Mouse (Mus musculus): ENCODE data around the gene Rgl1.

Gene Rgl1

GRCm38 (mm10) chr1:152589331-152589935 lies 176.7 kb downstream of the Rgl1 start:
- DNase-seq (ENCODE audit: low read depth, low spot score), result peak; percentile 68

- DNase-seq (ENCODE audit: low read depth, low spot score), result no peak
These were observed 178.7 kb downstream of the Rgl1 start for GRCm38 (mm10) chr1:152587431-152587830.

GRCm38 (mm10) chr1:152585385-152585984 lies 180.7 kb downstream of the Rgl1 start:
- DNase-seq (ENCODE audit: low read depth, low spot score), result no peak

- DNase-seq (ENCODE audit: low read depth, low spot score), result no peak
These were observed 181.2 kb downstream of the Rgl1 start for GRCm38 (mm10) chr1:152584933-152585332.

GRCm38 (mm10) chr1:152581127-152581905 lies 184.8 kb downstream of the Rgl1 start:
- DNase-seq (ENCODE audit: low read depth, low spot score), result no peak

- DNase-seq (ENCODE audit: low read depth, low spot score), result no peak
These were observed 187.2 kb downstream of the Rgl1 start for GRCm38 (mm10) chr1:152578944-152579343.

- no peak for DNase-seq (ENCODE audit: low read depth, low spot score)
These were observed 187.9 kb downstream of the Rgl1 start for GRCm38 (mm10) chr1:152578108-152578721.

- DNase-seq (ENCODE audit: low read depth, low spot score), result no peak
These were observed 189.5 kb downstream of the Rgl1 start for GRCm38 (mm10) chr1:152576614-152577144.

GRCm38 (mm10) chr1:152575096-152575495 lies 191.1 kb downstream of the Rgl1 start:
- no peak for DNase-seq (ENCODE audit: low read depth, low spot score)

- DNase-seq (ENCODE audit: low read depth, low spot score), result no peak
These were observed 192.6 kb downstream of the Rgl1 start for GRCm38 (mm10) chr1:152573470-152574059.

- no peak for DNase-seq (ENCODE audit: low read depth, low spot score)
These were observed 193.2 kb downstream of the Rgl1 start for GRCm38 (mm10) chr1:152572755-152573469.

- no peak for DNase-seq (ENCODE audit: low read depth, low spot score)
These were observed 194.8 kb downstream of the Rgl1 start for GRCm38 (mm10) chr1:152571340-152571739.

- no peak for DNase-seq (ENCODE audit: low read depth, low spot score)
These were observed 195.5 kb downstream of the Rgl1 start for GRCm38 (mm10) chr1:152570681-152571080.

- DNase-seq (ENCODE audit: low read depth, low spot score), result no peak
These were observed 202.9 kb downstream of the Rgl1 start for GRCm38 (mm10) chr1:152563282-152563681.

- DNase-seq (ENCODE audit: low read depth, low spot score), result no peak
These were observed 203.3 kb downstream of the Rgl1 start for GRCm38 (mm10) chr1:152562877-152563276.

GRCm38 (mm10) chr1:152560477-152560876 lies 205.7 kb downstream of the Rgl1 start:
- no peak for DNase-seq (ENCODE audit: low read depth, low spot score)

GRCm38 (mm10) chr1:152556576-152557281 lies 209.4 kb downstream of the Rgl1 start:
- no peak for DNase-seq (ENCODE audit: low read depth, low spot score)

- peak; percentile 78 for DNase-seq (ENCODE audit: low read depth, low spot score)
These were observed 210.1 kb downstream of the Rgl1 start for GRCm38 (mm10) chr1:152555944-152556573.

GRCm38 (mm10) chr1:152553912-152554547 lies 212.1 kb downstream of the Rgl1 start:
- no peak for DNase-seq (ENCODE audit: low read depth, low spot score)

Measured in mesoderm, embryonic 11.5 days (tissue).